Mouse (Mus musculus) adrenal gland, adult 2 months (tissue): Measurements from ENCODE around the gene Zbtb4. TPM values are rescaled to one million over a fixed set of nuclear protein-coding genes. Genes with fewer than 3 reads are reported as not detected.

Experiments used
- polyA plus RNA-seq: library from polyadenylated mRNA; depleted of rRNA; stranded (reverse); fragments of >200 nt; gene quantifications from 2 replicates; pipeline ENCODE4 v1.2.3, GENCODE M21; 2012; rRNA removed
- total RNA-seq, 2 experiments: library from RNA; stranded (reverse); gene quantifications; 2 replicates each; pipeline ENCODE4 v1.2.3; 2021

Zbtb4 gene
- total and polyA plus RNA-seq, 3 experiments, result 47.3 to 74.8 (median 73.6) TPM

Other genes with a start within 250 kb of the Zbtb4 start
Only the 30 nearest of the 44 such genes appear.
- gene Shbg, start 148.0 kb upstream of the Zbtb4 start, total RNA-seq, result not detected
- not detected in 2 replicates for gene Shbg, start 148.0 kb upstream of the Zbtb4 start, polyA plus RNA-seq
- 10 to 100 TPM in 1 of 2 experiments, 1 to 10 TPM in 1; 6.1 to 11.9 TPM for gene Sat2, start 143.9 kb upstream of the Zbtb4 start, total RNA-seq
- 2.1 and 3.2 TPM in 2 replicates for gene Sat2, start 143.9 kb upstream of the Zbtb4 start, polyA plus RNA-seq
- gene Fxr2, start 132.9 kb upstream of the Zbtb4 start, total RNA-seq, result 100 to 1,000 TPM in 1 of 2 experiments, 10 to 100 TPM in 1; 69.6 to 105 TPM
- 69.8 and 81.6 TPM in 2 replicates for gene Fxr2, start 132.9 kb upstream of the Zbtb4 start, polyA plus RNA-seq
- not detected for gene Sox15, start 110.6 kb upstream of the Zbtb4 start, total RNA-seq
- gene Sox15, start 110.6 kb upstream of the Zbtb4 start, polyA plus RNA-seq, result 0.24 TPM in 1 of 2 replicates, not detected in the other
- gene Mpdu1, start 103.3 kb upstream of the Zbtb4 start, total RNA-seq, result 100 to 1,000 TPM; 109 to 127 TPM
- gene Mpdu1, start 103.3 kb upstream of the Zbtb4 start, polyA plus RNA-seq, result 179 and 196 TPM in 2 replicates
- gene Cd68, start 99.8 kb upstream of the Zbtb4 start, total RNA-seq, result 10 to 100 TPM; 16.8 to 53.0 TPM
- 24.5 and 36.9 TPM in 2 replicates for gene Cd68, start 99.8 kb upstream of the Zbtb4 start, polyA plus RNA-seq
- 100 to 1,000 TPM; 509 to 543 TPM for gene Eif4a1, start 93.5 kb upstream of the Zbtb4 start, total RNA-seq
- gene Eif4a1, start 93.5 kb upstream of the Zbtb4 start, polyA plus RNA-seq, result 85.0 and 144 TPM in 2 replicates
- 10 to 100 TPM; 65.5 to 75.5 TPM for gene Senp3, start 83.8 kb upstream of the Zbtb4 start, total RNA-seq
- gene Senp3, start 83.8 kb upstream of the Zbtb4 start, polyA plus RNA-seq, result 34.3 and 37.5 TPM in 2 replicates
- gene Tnfsf13, start 80.1 kb upstream of the Zbtb4 start, total RNA-seq, result 1 to 10 TPM; 1.6 to 2.4 TPM
- gene Tnfsf13, start 80.1 kb upstream of the Zbtb4 start, polyA plus RNA-seq, result 2.2 and 2.4 TPM in 2 replicates
- gene Tnfsf12, start 70.1 kb upstream of the Zbtb4 start, total RNA-seq, result 10 to 100 TPM; 19.8 to 37.1 TPM
- 44.7 and 57.4 TPM in 2 replicates for gene Tnfsf12, start 70.1 kb upstream of the Zbtb4 start, polyA plus RNA-seq
- 1 to 10 TPM; 3.1 to 7.0 TPM for gene Tnfsfm13, start 69.8 kb upstream of the Zbtb4 start, total RNA-seq
- gene Tnfsfm13, start 69.8 kb upstream of the Zbtb4 start, polyA plus RNA-seq, result 12.7 and 18.9 TPM in 2 replicates
- 10 to 100 TPM; 71.4 to 77.9 TPM for gene Polr2a, start 7.3 kb upstream of the Zbtb4 start, total RNA-seq
- gene Polr2a, start 7.3 kb upstream of the Zbtb4 start, polyA plus RNA-seq, result 20.6 and 38.3 TPM in 2 replicates
- not detected for gene Slc35g3, start 3.9 kb upstream of the Zbtb4 start, total RNA-seq
- gene Slc35g3, start 3.9 kb upstream of the Zbtb4 start, polyA plus RNA-seq, result not detected in 2 replicates
- 1 to 10 TPM; 1.7 to 3.1 TPM for gene Chrnb1, start 30.0 kb downstream of the Zbtb4 start, total RNA-seq
- 2.7 and 3.0 TPM in 2 replicates for gene Chrnb1, start 30.0 kb downstream of the Zbtb4 start, polyA plus RNA-seq
- 10 to 100 TPM in 1 of 2 experiments, 1 to 10 TPM in 1; 4.6 to 12.8 TPM for gene Fgf11, start 35.9 kb downstream of the Zbtb4 start, total RNA-seq
- 6.0 and 13.4 TPM in 2 replicates for gene Fgf11, start 35.9 kb downstream of the Zbtb4 start, polyA plus RNA-seq
- gene Tmem102, start 39.7 kb downstream of the Zbtb4 start, total RNA-seq, result 1 to 10 TPM in 1 of 2 experiments, under 1 TPM in 1; 0.23 to 1.1 TPM
- gene Tmem102, start 39.7 kb downstream of the Zbtb4 start, polyA plus RNA-seq, result 0.81 and 0.94 TPM in 2 replicates
- gene Gm39566, start 49.4 kb downstream of the Zbtb4 start, total RNA-seq, result not detected
- not detected in 2 replicates for gene Gm39566, start 49.4 kb downstream of the Zbtb4 start, polyA plus RNA-seq
- gene Spem2, start 52.6 kb downstream of the Zbtb4 start, total RNA-seq, result not detected
- gene Spem2, start 52.6 kb downstream of the Zbtb4 start, polyA plus RNA-seq, result 0.09 TPM in 1 of 2 replicates, not detected in the other
- gene Spem1, start 56.3 kb downstream of the Zbtb4 start, total RNA-seq, result not detected
- not detected in 2 replicates for gene Spem1, start 56.3 kb downstream of the Zbtb4 start, polyA plus RNA-seq
- 10 to 100 TPM; 14.6 to 21.8 TPM for gene Nlgn2, start 71.9 kb downstream of the Zbtb4 start, total RNA-seq
- gene Nlgn2, start 71.9 kb downstream of the Zbtb4 start, polyA plus RNA-seq, result 55.0 and 58.6 TPM in 2 replicates
- gene Tmem256, start 72.6 kb downstream of the Zbtb4 start, total RNA-seq, result 100 to 1,000 TPM; 139 to 173 TPM
- 116 and 160 TPM in 2 replicates for gene Tmem256, start 72.6 kb downstream of the Zbtb4 start, polyA plus RNA-seq
- 10 to 100 TPM; 50.8 to 53.5 TPM for gene Plscr3, start 80.5 kb downstream of the Zbtb4 start, total RNA-seq
- 224 and 230 TPM in 2 replicates for gene Plscr3, start 80.5 kb downstream of the Zbtb4 start, polyA plus RNA-seq
- gene Tnk1, start 92.8 kb downstream of the Zbtb4 start, total RNA-seq, result under 1 TPM in 1 of 2 experiments, not detected in 1; 0.38 TPM
- gene Tnk1, start 92.8 kb downstream of the Zbtb4 start, polyA plus RNA-seq, result 0.17 and 0.91 TPM in 2 replicates
- gene Tmem95, start 112.1 kb downstream of the Zbtb4 start, total RNA-seq, result not detected
- not detected in 2 replicates for gene Tmem95, start 112.1 kb downstream of the Zbtb4 start, polyA plus RNA-seq
- gene Kctd11, start 115.5 kb downstream of the Zbtb4 start, total RNA-seq, result 1 to 10 TPM; 3.2 to 5.7 TPM
- gene Kctd11, start 115.5 kb downstream of the Zbtb4 start, polyA plus RNA-seq, result 4.1 and 4.9 TPM in 2 replicates
- gene Acap1, start 129.6 kb downstream of the Zbtb4 start, total RNA-seq, result under 1 TPM; 0.46 to 0.69 TPM
- 0.71 and 1.0 TPM in 2 replicates for gene Acap1, start 129.6 kb downstream of the Zbtb4 start, polyA plus RNA-seq
- gene 2810408A11Rik, start 135.1 kb downstream of the Zbtb4 start, total RNA-seq, result under 1 TPM; 0.66 to 0.86 TPM
- 0.18 and 0.74 TPM in 2 replicates for gene 2810408A11Rik, start 135.1 kb downstream of the Zbtb4 start, polyA plus RNA-seq
- 10 to 100 TPM; 40.6 to 44.2 TPM for gene Neurl4, start 135.2 kb downstream of the Zbtb4 start, total RNA-seq
- 38.6 and 47.6 TPM in 2 replicates for gene Neurl4, start 135.2 kb downstream of the Zbtb4 start, polyA plus RNA-seq
- 10 to 100 TPM; 44.7 to 61.8 TPM for gene Gps2, start 148.0 kb downstream of the Zbtb4 start, total RNA-seq
- 130 and 148 TPM in 2 replicates for gene Gps2, start 148.0 kb downstream of the Zbtb4 start, polyA plus RNA-seq
- 100 to 1,000 TPM; 572 to 622 TPM for gene Eif5a, start 156.0 kb downstream of the Zbtb4 start, total RNA-seq
- gene Eif5a, start 156.0 kb downstream of the Zbtb4 start, polyA plus RNA-seq, result 180 and 225 TPM in 2 replicates